Comparison of ENCODE assay signal across 11 mouse cellular contexts in the genomic region with DNA sequence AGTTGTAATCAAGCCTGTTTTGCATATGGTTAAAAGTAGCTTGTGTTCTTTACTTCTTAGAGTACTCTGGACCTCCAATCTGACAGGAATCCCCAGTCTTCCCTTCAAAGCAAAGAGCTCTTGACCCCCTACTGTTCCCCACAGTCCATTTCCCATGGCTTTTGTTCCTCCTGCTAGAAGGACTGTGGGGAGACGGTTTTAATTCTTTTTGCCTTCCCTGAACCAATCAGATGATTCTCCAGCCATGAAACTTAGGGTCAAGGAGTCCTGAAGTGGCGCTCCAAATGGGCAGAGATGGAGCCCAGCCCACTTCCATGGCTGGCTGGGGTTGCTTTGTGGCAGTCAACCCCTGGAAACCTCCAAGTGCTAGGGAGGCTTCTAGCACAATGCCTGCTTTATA. TPM values are rescaled to one million over a fixed set of nuclear protein-coding genes. Genes with fewer than 3 reads are reported as not detected.
A peak's percentile ranks its signal among the peaks of the same experiment; 100 is the strongest.
DNase-seq lines count a peak whose midpoint lies in the region; ATAC-seq lines count a peak whose summit lies in the region.
"Had no signal": no experiment of that assay in that cellular context is flagged by ENCODE, and none has a peak within 500 bp of the region (broad histone marks: within the 10 kb centered on the region; RNA-seq: fewer than 3 reads in every experiment).

No protein-coding gene starts in this region.

- H3K9me3 ChIP-seq in forebrain, embryonic 11.5 days (ENCODE audit: control insufficient read depth, low read length) = no peaks in the 10 kb centered on the region
- H3K9me3 ChIP-seq in forebrain, embryonic 16.5 days (ENCODE audit: control insufficient read depth, low read length) = no peaks in the 10 kb centered on the region
- H3K9me3 ChIP-seq in midbrain, embryonic 10.5 days (replicated peaks) = 0 out of 2 replicates have a peak, but pooled peaks cover 5% of the 10 kb centered on the region
- no peaks in the 10 kb centered on the region for H3K9me3 ChIP-seq in midbrain, embryonic 16.5 days (replicated peaks; ENCODE audit: control insufficient read depth, low read length, poor library complexity, severe bottlenecking)
- H3K9me3 ChIP-seq in embryonic facial prominence, embryonic 15.5 days (replicated peaks) = no peaks in the 10 kb centered on the region
- no peaks in the 10 kb centered on the region for H3K9me3 ChIP-seq in midbrain, embryonic 14.5 days (ENCODE audit: control insufficient read depth, low read length)
- H3K9me3 ChIP-seq in kidney, embryonic 15.5 days (replicated peaks) = no peaks in the 10 kb centered on the region

- no peaks in the 10 kb centered on the region for H3K36me3 ChIP-seq in forebrain, embryonic 11.5 days (ENCODE audit: control insufficient read depth, insufficient read depth, low read length)
- no peaks in the 10 kb centered on the region for H3K36me3 ChIP-seq in forebrain, embryonic 16.5 days (ENCODE audit: control insufficient read depth, insufficient read depth)
- no peaks in the 10 kb centered on the region for H3K36me3 ChIP-seq in midbrain, embryonic 10.5 days
- H3K36me3 ChIP-seq in midbrain, embryonic 16.5 days (ENCODE audit: control insufficient read depth, insufficient read depth, low read length) = no peaks in the 10 kb centered on the region
- no peaks in the 10 kb centered on the region for H3K36me3 ChIP-seq in embryonic facial prominence, embryonic 15.5 days
- no peaks in the 10 kb centered on the region for H3K36me3 ChIP-seq in midbrain, embryonic 14.5 days (ENCODE audit: control insufficient read depth, insufficient read depth, low read length)
- no peaks in the 10 kb centered on the region for H3K36me3 ChIP-seq in kidney, embryonic 15.5 days

- no peak for DNase-seq in forebrain, embryonic 11.5 days (ENCODE audit: low spot score)
- DNase-seq in midbrain, embryonic 10.5 days (ENCODE audit: low spot score) = peak; percentile 34
- peak; percentile 23 for DNase-seq in midbrain, embryonic 14.5 days
- DNase-seq: adrenal gland, adult 2 months; kidney, adult 8-10 months had no signal

- H3K4me1 ChIP-seq in forebrain, embryonic 11.5 days (replicated peaks; ENCODE audit: control insufficient read depth, insufficient read depth, low read length) = peaks cover 10% of the 10 kb centered on the region
- peaks cover 5% of the 10 kb centered on the region; the same call in 1 of the 2 replicates for H3K4me1 ChIP-seq in forebrain, embryonic 16.5 days (replicated peaks; ENCODE audit: control insufficient read depth, insufficient read depth, low read length)
- peaks cover 28% of the 10 kb centered on the region for H3K4me1 ChIP-seq in midbrain, embryonic 10.5 days
- H3K4me1 ChIP-seq in midbrain, embryonic 16.5 days (ENCODE audit: control insufficient read depth, insufficient read depth, low read length) = peaks cover 3% of the 10 kb centered on the region
- peaks cover 34% of the 10 kb centered on the region for H3K4me1 ChIP-seq in embryonic facial prominence, embryonic 15.5 days
- peaks cover 6% of the 10 kb centered on the region for H3K4me1 ChIP-seq in midbrain, embryonic 14.5 days (ENCODE audit: control insufficient read depth, insufficient read depth, low read length)
- peaks cover 13% of the 10 kb centered on the region; the same call in 1 of the 2 replicates for H3K4me1 ChIP-seq in kidney, embryonic 15.5 days

- H3K4me3 ChIP-seq in forebrain, embryonic 11.5 days (ENCODE audit: low read depth, low read length) = no peak overlapping the region
- H3K4me3 ChIP-seq in forebrain, embryonic 16.5 days (replicated peaks; ENCODE audit: low read length) = no peak overlapping the region
- H3K4me3 ChIP-seq in midbrain, embryonic 10.5 days = no peak overlapping the region
- no peak overlapping the region for H3K4me3 ChIP-seq in midbrain, embryonic 16.5 days (ENCODE audit: low read depth, low read length)
- H3K4me3 ChIP-seq in embryonic facial prominence, embryonic 15.5 days (replicated peaks) = no peak overlapping the region
- H3K4me3 ChIP-seq in midbrain, embryonic 14.5 days (replicated peaks; ENCODE audit: low read depth, low read length) = no peak overlapping the region
- no peak overlapping the region for H3K4me3 ChIP-seq in kidney, embryonic 15.5 days (replicated peaks)

- H3K4me2 ChIP-seq in forebrain, embryonic 11.5 days (ENCODE audit: low read depth, low read length, severe bottlenecking) = no peak overlapping the region
- H3K4me2 ChIP-seq in forebrain, embryonic 16.5 days (ENCODE audit: low read length) = no peak overlapping the region
- no peak overlapping the region for H3K4me2 ChIP-seq in midbrain, embryonic 16.5 days (ENCODE audit: low read length)
- H3K4me2 ChIP-seq in embryonic facial prominence, embryonic 15.5 days (replicated peaks) = no peak overlapping the region
- H3K4me2 ChIP-seq in midbrain, embryonic 14.5 days (ENCODE audit: low read length) = no peak overlapping the region
- H3K4me2 ChIP-seq in kidney, embryonic 15.5 days = no peak overlapping the region

- peak; percentile 79 for ATAC-seq in forebrain, embryonic 11.5 days (replicated peaks; ENCODE audit: low FRiP score)
- no peak for ATAC-seq in forebrain, embryonic 16.5 days
- ATAC-seq in midbrain, embryonic 16.5 days = no peak
- no peak for ATAC-seq in embryonic facial prominence, embryonic 15.5 days (ENCODE audit: insufficient number of reproducible peaks, low FRiP score, low TSS enrichment, low read depth)
- no peak for ATAC-seq in midbrain, embryonic 14.5 days (ENCODE audit: low FRiP score, low TSS enrichment)
- ATAC-seq in megakaryocyte, adult 5-6 weeks (ENCODE audit: poor library complexity, severe bottlenecking) = no peak
- ATAC-seq in kidney, embryonic 15.5 days (replicated peaks; ENCODE audit: low FRiP score) = no peak

- H3K27ac ChIP-seq in forebrain, embryonic 11.5 days (ENCODE audit: low read depth, low read length) = peak overlapping the region; percentile 41
- H3K27ac ChIP-seq in forebrain, embryonic 16.5 days (ENCODE audit: low read length) = no peak overlapping the region
- peak overlapping the region; percentile 69; the same call in 1 of the 2 replicates for H3K27ac ChIP-seq in midbrain, embryonic 10.5 days (replicated peaks)
- H3K27ac ChIP-seq in midbrain, embryonic 16.5 days (ENCODE audit: low read length) = no peak overlapping the region
- peak overlapping the region; percentile 88 for H3K27ac ChIP-seq in embryonic facial prominence, embryonic 15.5 days (replicated peaks)
- no peak overlapping the region for H3K27ac ChIP-seq in midbrain, embryonic 14.5 days (replicated peaks; ENCODE audit: low read depth, low read length)
- H3K27ac ChIP-seq in kidney, embryonic 15.5 days = no peak overlapping the region

- H3K27me3 ChIP-seq in forebrain, embryonic 11.5 days (ENCODE audit: control insufficient read depth, insufficient read depth, low read length) = no peaks in the 10 kb centered on the region
- H3K27me3 ChIP-seq in forebrain, embryonic 16.5 days (replicated peaks; ENCODE audit: control insufficient read depth, insufficient read depth, low read length) = no peaks in the 10 kb centered on the region
- peaks cover 4% of the 10 kb centered on the region; the same call in 1 of the 2 replicates for H3K27me3 ChIP-seq in midbrain, embryonic 10.5 days (ENCODE audit: low read depth, poor library complexity, severe bottlenecking)
- no peaks in the 10 kb centered on the region for H3K27me3 ChIP-seq in midbrain, embryonic 16.5 days (ENCODE audit: control insufficient read depth, insufficient read depth, low read depth, low read length)
- no peaks in the 10 kb centered on the region for H3K27me3 ChIP-seq in embryonic facial prominence, embryonic 15.5 days
- no peaks in the 10 kb centered on the region for H3K27me3 ChIP-seq in midbrain, embryonic 14.5 days (ENCODE audit: control insufficient read depth, insufficient read depth, low read length)
- H3K27me3 ChIP-seq in kidney, embryonic 15.5 days = no peaks in the 10 kb centered on the region

- WGBS in forebrain, embryonic 11.5 days = 4% methylated on average over 2 of the region's 2 CpGs
- WGBS in forebrain, embryonic 16.5 days = 13% methylated on average over 2 of the region's 2 CpGs
- WGBS in midbrain, embryonic 10.5 days = 9% methylated on average over 2 of the region's 2 CpGs
- 11% methylated on average over 2 of the region's 2 CpGs for WGBS in midbrain, embryonic 16.5 days
- 29% methylated on average over 2 of the region's 2 CpGs for WGBS in embryonic facial prominence, embryonic 15.5 days
- 5% methylated on average over 2 of the region's 2 CpGs for WGBS in midbrain, embryonic 14.5 days
- 43% methylated on average over 2 of the region's 2 CpGs for WGBS in kidney, embryonic 15.5 days

- peak overlapping the region; percentile 16; the same call in 1 of the 2 replicates for H3K9ac ChIP-seq in forebrain, embryonic 11.5 days (ENCODE audit: low read length)
- H3K9ac ChIP-seq in forebrain, embryonic 16.5 days (replicated peaks; ENCODE audit: low read depth, low read length) = no peak overlapping the region
- no peak overlapping the region for H3K9ac ChIP-seq in midbrain, embryonic 16.5 days (ENCODE audit: low read depth, low read length)
- H3K9ac ChIP-seq in embryonic facial prominence, embryonic 15.5 days = no peak overlapping the region
- no peak overlapping the region for H3K9ac ChIP-seq in midbrain, embryonic 14.5 days (replicated peaks; ENCODE audit: low read length)
- no peak overlapping the region for H3K9ac ChIP-seq in kidney, embryonic 15.5 days

RNA-seq across cellular contexts. Expression of a gene that starts 42.5 kb away (rescaled TPM):
- polyA plus RNA-seq in forebrain, embryonic 11.5 days (2014; fragmentation: Nextera tagmentation; extraction: Ambion mirVana) = 35.6 and 35.9 TPM in 2 replicates
- polyA plus RNA-seq in forebrain, embryonic 16.5 days (2015; fragmentation: Nextera tagmentation; extraction: Ambion mirVana) = 15.2 and 17.6 TPM in 2 replicates
- 30.8 and 37.1 TPM in 2 replicates for polyA plus RNA-seq in midbrain, embryonic 10.5 days (2016; fragmentation: Nextera tagmentation; extraction: Ambion mirVana)
- polyA plus RNA-seq in midbrain, embryonic 16.5 days (2015; fragmentation: Nextera tagmentation; extraction: Ambion mirVana) = 7.3 and 10.5 TPM in 2 replicates
- 42.3 and 49.1 TPM in 2 replicates for polyA plus RNA-seq in embryonic facial prominence, embryonic 15.5 days (2015; fragmentation: Nextera tagmentation; extraction: Ambion mirVana)
- 14.1 and 22.6 TPM in 2 replicates for polyA plus RNA-seq in midbrain, embryonic 14.5 days (2014; fragmentation: Nextera tagmentation; extraction: Ambion mirVana)
- 0.07 TPM in 1 of 2 replicates, not detected in the other for total RNA-seq in megakaryocyte, adult 5-6 weeks (2015)
- not detected in 2 replicates for total RNA-seq in megakaryocyte, adult 5-6 weeks (2017)
- 19.1 and 24.2 TPM in 2 replicates for polyA plus RNA-seq in kidney, embryonic 15.5 days (2015; fragmentation: Nextera tagmentation; extraction: Ambion mirVana)
- total RNA-seq: MEL had no signal

Comparison
In these comparisons a context has a peak if more than half of its experiments do, and no peak if none do; other contexts are left out.
1. H3K27ac ChIP-seq: peak in forebrain, embryonic 11.5 days (single experiment), midbrain, embryonic 10.5 days (single experiment) and embryonic facial prominence, embryonic 15.5 days (single experiment); none in forebrain, embryonic 16.5 days (single experiment), midbrain, embryonic 16.5 days (single experiment), midbrain, embryonic 14.5 days (single experiment) and kidney, embryonic 15.5 days (single experiment).